Mouse (Mus musculus) frontal cortex, adult 2 months (tissue): ENCODE results near the gene Lrrc28. TPM values are rescaled to one million over a fixed set of nuclear protein-coding genes. Genes with fewer than 3 reads are reported as not detected.
A peak's percentile ranks its signal among the peaks of the same experiment; 100 is the strongest.

Experiments
- DNase-seq, 2 experiments: peaks; one replicate each; pipeline ENCODE4 v3.0.0; 2022; ENCODE audit warnings: low spot score in 1 of 2; ENCODE audit errors: extremely low spot score in 1 of 2
- polyA plus RNA-seq: library from polyadenylated mRNA; depleted of rRNA; stranded (reverse); fragments of >200 nt; gene quantifications from 2 replicates; pipeline ENCODE4 v1.2.3, GENCODE M21; 2012

Lrrc28 gene
- polyA plus RNA-seq, 1 experiment = 37.4 TPM

- peak; percentile 70 to 86 for DNase-seq
These were observed 47.0 kb downstream of the Lrrc28 start for GRCm38 (mm10) chr7:67598050-67598449.

GRCm38 (mm10) chr7:67596961-67597360, 48.1 kb downstream of the Lrrc28 start:
- DNase-seq = no peak

DNA sequence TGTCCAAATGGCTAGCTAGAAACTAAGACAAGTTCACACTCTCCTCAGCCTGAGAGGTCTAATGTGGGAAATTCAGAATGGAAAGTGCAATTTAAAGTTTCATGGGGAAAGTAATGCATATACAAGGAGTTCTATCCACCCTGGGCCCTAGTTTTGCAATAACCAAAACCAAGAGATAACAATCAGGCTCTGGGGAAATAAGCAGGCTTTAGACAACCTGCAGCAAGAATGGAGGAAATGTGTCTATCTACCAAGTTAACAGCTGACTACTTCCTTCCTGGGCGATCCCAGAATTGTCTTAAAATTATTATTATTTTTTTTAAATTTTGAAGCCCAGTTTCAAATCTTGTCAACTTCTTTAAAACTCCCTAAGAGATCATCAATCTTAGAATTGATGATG, 48.7 kb downstream of the Lrrc28 start:
- DNase-seq = no peak

DNA sequence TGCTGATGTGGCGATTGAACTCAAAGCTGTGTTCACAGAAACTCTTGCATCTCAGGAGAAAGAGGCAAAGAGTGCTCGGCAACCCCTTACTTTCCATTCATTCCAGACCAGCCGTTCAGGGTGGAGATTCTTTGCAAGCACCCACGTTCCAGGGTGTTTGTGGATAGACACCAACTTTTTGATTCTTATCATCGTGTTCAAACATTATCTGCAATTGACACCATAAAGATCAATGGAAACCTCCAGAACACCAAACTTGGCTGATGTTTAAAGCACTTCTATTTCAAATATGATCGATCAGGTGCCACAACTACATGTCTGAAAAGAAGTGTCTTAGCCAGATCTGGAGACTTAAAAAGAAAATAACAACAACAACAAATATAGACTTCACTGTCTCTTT, 51.2 kb downstream of the Lrrc28 start:
- DNase-seq = no peak

DNA sequence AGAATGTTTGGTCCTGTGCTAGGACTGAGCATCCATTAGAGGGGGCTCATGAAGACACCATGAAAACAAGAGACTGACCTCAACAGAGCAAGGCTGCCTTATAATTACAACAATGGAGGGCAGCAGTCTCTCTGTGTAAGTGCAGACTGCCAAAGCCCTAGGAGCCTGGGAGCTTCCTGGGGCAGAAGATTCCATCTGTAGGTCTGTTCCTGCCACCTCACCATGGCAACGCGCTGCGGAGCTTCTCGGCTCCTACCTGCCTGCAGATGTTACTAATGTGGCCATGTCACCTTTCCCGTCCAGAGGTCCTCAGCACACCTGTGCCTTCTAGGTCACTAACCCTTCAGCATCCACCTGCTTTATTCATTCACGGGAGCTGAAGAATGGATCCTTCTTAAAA, 52.4 kb downstream of the Lrrc28 start:
- DNase-seq = no peak

DNA sequence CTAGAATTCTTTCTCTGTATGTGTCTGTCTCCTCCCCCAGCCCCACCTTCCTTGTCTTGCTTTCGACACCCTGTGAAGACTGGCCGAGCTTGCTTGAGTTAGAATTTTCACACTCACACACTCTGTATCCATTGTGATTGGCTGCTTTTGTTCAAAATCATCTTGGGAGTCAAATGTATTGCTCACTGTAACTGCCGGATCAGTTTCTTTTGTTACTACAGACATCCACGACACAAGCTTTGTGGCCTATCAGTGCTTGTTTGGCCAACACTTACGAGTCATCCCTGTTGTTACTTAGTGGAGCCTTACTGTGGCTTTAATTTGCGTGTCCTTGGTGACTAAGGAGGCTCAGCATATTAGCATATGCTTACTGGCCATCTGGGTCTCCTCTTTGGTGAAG, 56.3 kb downstream of the Lrrc28 start:
- no peak for DNase-seq

GRCm38 (mm10) chr7:67586479-67586878, 58.6 kb downstream of the Lrrc28 start:
- no peak for DNase-seq

DNA sequence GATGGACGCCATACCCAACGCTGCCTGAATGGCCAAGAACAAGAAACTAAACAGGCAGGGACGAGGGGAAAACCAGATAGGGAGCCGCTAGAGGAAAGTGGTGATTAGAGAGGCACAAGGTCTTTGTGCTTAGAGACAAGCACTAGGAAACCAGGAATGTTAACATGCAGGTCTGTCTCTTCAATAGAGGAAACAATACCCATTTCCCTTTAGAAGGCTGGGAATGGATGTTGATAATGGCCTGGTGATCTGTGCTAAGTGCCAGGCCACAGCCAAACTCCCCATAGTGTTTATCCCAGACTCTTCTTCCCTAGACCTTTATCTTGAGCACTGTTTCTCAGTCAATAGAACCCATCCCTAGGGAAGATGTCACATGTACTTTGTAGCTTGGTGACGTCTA, 61.2 kb downstream of the Lrrc28 start:
- DNase-seq = no peak

DNA sequence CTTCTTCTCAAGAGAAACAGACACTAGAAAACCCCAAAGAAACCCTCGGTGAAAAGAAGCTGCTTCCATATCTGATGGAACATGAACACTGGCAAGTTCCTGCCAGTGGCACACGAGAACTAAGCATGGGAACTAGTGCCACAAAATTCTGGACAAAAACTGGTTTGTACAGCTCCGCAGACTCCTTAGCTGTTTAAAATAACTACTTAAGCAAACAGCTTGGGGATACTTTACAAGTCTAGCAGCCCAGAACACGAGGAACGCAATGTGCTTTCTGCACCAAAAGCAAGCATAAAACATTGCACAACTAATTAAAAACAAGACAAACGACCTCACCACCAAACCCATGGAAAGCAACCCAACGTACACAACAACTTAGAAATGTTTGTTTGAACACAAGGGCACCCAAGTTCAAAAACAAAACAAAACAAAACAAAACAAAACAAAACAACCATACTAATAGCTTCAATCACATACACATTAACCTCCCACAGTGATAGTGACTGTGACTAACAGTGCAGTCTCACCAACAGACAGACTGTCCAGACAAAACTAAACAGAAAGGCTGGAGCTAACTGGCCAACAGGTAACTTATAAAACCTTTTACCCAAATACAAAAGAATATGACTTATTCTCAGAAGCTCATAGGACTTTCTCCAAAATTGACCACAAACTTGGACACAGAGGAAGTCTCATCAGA, 66.1 kb downstream of the Lrrc28 start:
- DNase-seq = no peak

DNA sequence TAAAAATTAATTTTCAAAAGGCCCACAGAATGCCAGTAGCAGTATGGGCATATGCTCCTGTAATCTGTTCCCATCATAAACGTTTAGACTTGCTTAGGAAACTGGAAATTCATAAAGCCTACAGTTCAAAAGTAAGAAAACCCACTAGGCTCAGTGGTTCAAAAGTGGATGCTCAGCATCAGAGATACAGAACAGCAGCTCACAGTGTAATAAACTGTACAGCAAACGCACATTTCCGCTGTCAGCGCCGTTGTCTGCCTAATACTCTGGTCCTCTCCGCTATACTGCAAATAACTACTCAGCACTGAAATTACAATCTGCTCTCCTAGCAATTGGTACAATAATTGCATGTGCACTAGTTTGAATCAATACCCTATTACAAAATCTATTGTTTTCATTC, 67.0 kb downstream of the Lrrc28 start:
- no peak for DNase-seq

GRCm38 (mm10) chr7:67566510-67567237, 78.4 kb downstream of the Lrrc28 start:
- no peak for DNase-seq

DNA sequence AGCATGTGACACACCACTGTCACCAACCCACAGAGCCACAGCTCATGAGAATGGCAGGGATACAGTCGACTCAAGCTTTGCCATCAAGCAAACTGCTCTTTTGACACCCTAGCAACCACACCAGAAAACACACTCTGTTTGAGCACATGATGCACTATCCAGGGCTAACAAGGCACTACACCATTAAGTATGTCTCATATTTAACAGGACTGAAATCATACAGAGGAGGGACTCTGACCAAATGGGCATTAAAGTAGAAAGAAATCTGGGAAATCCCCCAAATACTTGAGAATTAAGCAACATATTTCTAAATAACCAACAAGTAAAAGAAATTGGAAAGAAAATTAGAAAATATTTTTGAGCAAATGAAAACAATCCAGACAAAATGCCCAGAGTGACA, 79.9 kb downstream of the Lrrc28 start:
- DNase-seq = no peak

GRCm38 (mm10) chr7:67562176-67562575, 82.9 kb downstream of the Lrrc28 start:
- no peak for DNase-seq

DNA sequence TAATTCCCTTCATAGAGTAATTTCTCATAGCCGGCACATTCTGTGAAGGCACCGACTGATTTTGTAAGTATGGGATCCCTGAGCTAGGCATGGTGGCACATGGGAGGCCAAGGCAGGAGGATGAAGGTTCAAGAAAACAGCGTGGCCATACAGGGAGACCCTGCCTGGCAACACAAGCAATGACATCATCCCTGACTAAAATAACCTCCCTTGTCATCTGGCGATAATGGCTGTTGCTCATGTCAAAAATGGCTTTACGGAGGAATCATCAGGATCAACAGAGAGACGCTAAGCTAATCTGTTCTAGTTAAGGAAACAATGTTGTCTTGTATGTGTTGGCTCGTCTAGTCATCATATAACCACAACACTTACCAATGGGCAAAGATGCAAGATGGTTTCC, 85.6 kb downstream of the Lrrc28 start:
- DNase-seq = no peak

GRCm38 (mm10) chr7:67558230-67558629, 86.8 kb downstream of the Lrrc28 start:
- DNase-seq = no peak

DNA sequence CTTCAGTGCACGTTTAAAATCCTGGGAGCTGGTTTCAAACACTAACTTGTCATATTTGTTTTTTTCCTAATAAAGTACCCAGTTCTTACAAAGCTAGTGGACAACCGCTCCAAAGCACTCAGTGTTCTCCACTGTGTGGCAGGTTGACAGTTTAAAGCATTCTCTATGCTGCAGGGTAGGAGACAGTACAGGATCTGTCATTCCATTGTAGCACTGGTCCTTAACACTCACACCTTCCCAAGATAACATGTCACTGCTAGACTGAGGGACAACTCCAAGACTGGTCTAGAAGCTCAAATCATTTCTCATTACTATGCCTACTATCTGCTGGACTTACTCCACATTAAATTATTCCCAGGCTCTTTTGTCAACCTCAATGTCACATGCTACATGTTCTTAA, 90.2 kb downstream of the Lrrc28 start:
- DNase-seq = no peak

DNA sequence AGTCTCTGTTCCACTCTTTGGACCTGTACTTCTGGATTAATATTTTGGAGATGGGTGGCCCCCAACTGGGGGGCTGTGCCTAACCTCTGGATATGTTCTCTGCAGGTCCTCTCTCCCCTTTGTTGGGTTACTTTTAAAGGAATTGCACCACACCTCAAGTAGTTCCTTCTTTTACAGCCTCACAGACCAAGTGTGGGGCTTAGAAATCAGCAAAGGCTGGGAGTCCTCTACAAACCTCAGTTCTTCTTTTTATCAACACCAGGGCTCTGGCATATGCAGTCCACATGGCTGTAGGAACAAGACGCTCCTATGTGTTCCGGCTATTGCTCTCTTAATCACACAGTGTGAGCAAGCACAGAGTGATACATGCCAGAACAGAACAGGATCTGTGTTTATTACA, 93.8 kb downstream of the Lrrc28 start:
- no peak for DNase-seq

DNA sequence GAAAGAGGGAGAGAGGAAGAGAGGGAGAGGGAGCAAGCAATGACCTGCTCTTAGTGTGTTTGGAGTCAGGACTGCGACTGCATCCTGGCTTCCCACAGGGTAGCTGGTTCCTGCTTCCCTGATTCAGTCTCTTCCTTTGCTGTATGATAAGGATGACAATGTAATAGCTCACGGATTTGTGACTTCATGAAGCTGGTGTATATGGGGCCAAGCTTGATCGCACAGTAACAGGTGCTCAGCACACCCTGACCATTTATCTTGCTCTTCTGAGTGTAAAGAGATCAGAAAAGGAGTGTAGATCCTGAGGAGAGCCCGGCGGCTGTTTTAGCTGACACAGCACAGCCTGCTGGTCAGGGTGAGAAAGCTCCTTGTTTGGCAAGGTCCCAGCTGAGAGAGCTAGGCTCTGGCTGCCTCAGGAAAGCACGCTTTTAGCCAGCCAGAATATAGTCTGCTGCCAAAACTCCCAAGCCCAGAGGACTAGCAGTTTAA, 96.0 kb downstream of the Lrrc28 start:
- DNase-seq = peak; percentile 74 to 91

DNA sequence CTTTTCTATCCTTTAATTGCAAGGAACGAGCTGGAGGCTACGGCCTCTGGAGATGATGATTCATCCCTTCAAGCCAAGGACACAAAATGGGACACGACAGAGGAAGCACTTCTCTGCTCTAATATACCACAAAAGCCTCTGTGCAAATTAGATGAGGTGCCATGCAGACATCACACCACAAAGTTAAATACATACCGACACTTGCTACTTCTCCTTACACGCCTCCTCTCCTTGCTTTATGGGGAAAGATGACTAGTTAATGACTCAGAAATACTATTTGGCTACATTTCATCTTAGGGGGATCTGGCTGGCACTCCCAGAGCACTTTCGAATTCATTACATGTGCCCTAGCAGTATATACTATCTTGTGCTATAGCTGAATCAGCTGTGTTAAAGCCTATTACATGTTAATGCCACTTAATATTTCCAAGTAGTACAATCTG, 96.4 kb downstream of the Lrrc28 start:
- DNase-seq = peak in 1 of 2 experiments; percentile 52

- no peak for DNase-seq
These were observed 98.8 kb downstream of the Lrrc28 start for GRCm38 (mm10) chr7:67546282-67546681.

DNA sequence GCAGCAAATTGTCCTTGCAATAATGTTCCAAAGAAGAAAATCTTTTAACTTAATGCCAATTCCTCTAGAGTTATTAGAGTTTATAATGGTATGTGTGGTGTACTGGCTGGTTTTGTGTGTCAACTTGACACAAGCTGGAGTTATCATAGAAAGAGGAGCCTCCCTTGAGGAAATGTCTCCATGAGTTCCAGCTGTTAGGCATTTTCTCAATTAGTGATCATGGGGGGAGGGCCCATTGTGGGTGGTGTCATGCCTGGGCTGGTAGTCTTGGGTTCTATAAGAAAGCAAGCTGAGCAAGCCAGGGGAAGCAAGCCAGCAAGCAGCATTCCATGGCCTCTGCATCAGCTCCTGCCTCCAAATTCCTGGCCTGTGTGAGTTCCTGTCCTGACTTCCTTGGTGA, 100.5 kb downstream of the Lrrc28 start:
- DNase-seq = no peak

GRCm38 (mm10) chr7:67543641-67544040, 101.4 kb downstream of the Lrrc28 start:
- DNase-seq = peak; percentile 28 to 54
